Mouse (Mus musculus): Measurements from ENCODE around the gene Tmem74b. TPM values are rescaled to one million over a fixed set of nuclear protein-coding genes. Genes with fewer than 3 reads are reported as not detected.

Tmem74b gene
- 0.08 TPM in 1 of 2 replicates, not detected in the other for polyA plus RNA-seq (2012; ENCODE audit: insufficient read depth, low replicate concordance)

GRCm38 (mm10) chr2:151701231-151702145 lies at the start of gene Tmem74b:
Gene Tmem74b (plus strand): TSS chr2:151702008.
- H3K27me3 ChIP-seq (replicated peaks), result peaks cover 76% of the 10 kb centered on the region
- H3K4me3 ChIP-seq (replicated peaks), result peak within 1 kb of the TSS; percentile 88
- no peaks in the 10 kb centered on the region; the same call in 1 of the 2 replicates for H3K9me3 ChIP-seq
- H3K36me3 ChIP-seq (replicated peaks; ENCODE audit: low read length), result no peaks in the 10 kb centered on the region
- TF ChIP-seq GATA1 (IDR thresholded peaks at IDR 0.05; ENCODE audit: borderline replicate concordance, low read length), result no peak
- TF ChIP-seq FLI1 (IDR thresholded peaks at IDR 0.05; ENCODE audit: low read length), result no peak
- H3K4me1 ChIP-seq, result peaks cover 16% of the 10 kb centered on the region

- Histone ChIP-seq H3K9me3 (no peaks in the 10 kb centered on the region), H3K4me1 (no peaks in the 10 kb centered on the region), H3K4me3 (replicated peaks) (no peak overlapping the region), H3K36me3 (replicated peaks; ENCODE audit: low read length) (no peaks in the 10 kb centered on the region), H3K27me3 (replicated peaks) (peaks cover 1% of the 10 kb centered on the region)
- TF ChIP-seq GATA1 (IDR thresholded peaks at IDR 0.05; ENCODE audit: borderline replicate concordance, low read length) (no peak), FLI1 (IDR thresholded peaks at IDR 0.05; ENCODE audit: low read length) (no peak)
These were observed 49.8 kb upstream of the Tmem74b start for GRCm38 (mm10) chr2:151652053-151652452.

GRCm38 (mm10) chr2:151668433-151668832 lies 33.4 kb upstream of the Tmem74b start, which contains the start of gene Rad21l:
Gene Rad21l (minus strand): TSS chr2:151668533.
- TF ChIP-seq FLI1 (IDR thresholded peaks at IDR 0.05; ENCODE audit: low read length) (no peak), GATA1 (IDR thresholded peaks at IDR 0.05; ENCODE audit: borderline replicate concordance, low read length) (no peak)
- Histone ChIP-seq H3K4me3 (replicated peaks) (no peak within 1 kb of the TSS), H3K27me3 (replicated peaks) (peaks cover 10% of the 10 kb centered on the region), H3K4me1 (peaks cover 4% of the 10 kb centered on the region; the same call in 1 of the 2 replicates), H3K36me3 (replicated peaks; ENCODE audit: low read length) (no peaks in the 10 kb centered on the region), H3K9me3 (peaks cover 6% of the 10 kb centered on the region; the same call in 1 of the 2 replicates)

GRCm38 (mm10) chr2:151670026-151670967 lies 31.5 kb upstream of the Tmem74b start:
- no peak for TF ChIP-seq GATA1 (IDR thresholded peaks at IDR 0.05; ENCODE audit: borderline replicate concordance, low read length)
- no peak for TF ChIP-seq FLI1 (IDR thresholded peaks at IDR 0.05; ENCODE audit: low read length)
- Histone ChIP-seq H3K36me3 (replicated peaks; ENCODE audit: low read length) (no peaks in the 10 kb centered on the region), H3K4me1 (peaks cover 4% of the 10 kb centered on the region; the same call in 1 of the 2 replicates), H3K9me3 (peaks cover 6% of the 10 kb centered on the region; the same call in 1 of the 2 replicates), H3K4me3 (replicated peaks) (no peak overlapping the region), H3K27me3 (replicated peaks) (peaks cover 16% of the 10 kb centered on the region)

GRCm38 (mm10) chr2:151670968-151671329 lies 30.9 kb upstream of the Tmem74b start:
- Histone ChIP-seq H3K27me3 (replicated peaks) (peaks cover 16% of the 10 kb centered on the region), H3K9me3 (peaks cover 6% of the 10 kb centered on the region; the same call in 1 of the 2 replicates), H3K36me3 (replicated peaks; ENCODE audit: low read length) (no peaks in the 10 kb centered on the region), H3K4me3 (replicated peaks) (no peak overlapping the region), H3K4me1 (peaks cover 4% of the 10 kb centered on the region; the same call in 1 of the 2 replicates)
- no peak for TF ChIP-seq GATA1 (IDR thresholded peaks at IDR 0.05; ENCODE audit: borderline replicate concordance, low read length)
- TF ChIP-seq FLI1 (IDR thresholded peaks at IDR 0.05; ENCODE audit: low read length), result no peak

GRCm38 (mm10) chr2:151676234-151676633 lies 25.6 kb upstream of the Tmem74b start:
- peaks cover 14% of the 10 kb centered on the region for H3K27me3 ChIP-seq (replicated peaks)
- peaks cover 5% of the 10 kb centered on the region; the same call in 1 of the 2 replicates for H3K4me1 ChIP-seq
- no peak for TF ChIP-seq FLI1 (IDR thresholded peaks at IDR 0.05; ENCODE audit: low read length)
- TF ChIP-seq GATA1 (IDR thresholded peaks at IDR 0.05; ENCODE audit: borderline replicate concordance, low read length), result no peak
- 0 out of 2 replicates have a peak, but pooled peaks cover 3% of the 10 kb centered on the region for H3K9me3 ChIP-seq
- H3K36me3 ChIP-seq (replicated peaks; ENCODE audit: low read length), result no peaks in the 10 kb centered on the region
- no peak overlapping the region for H3K4me3 ChIP-seq (replicated peaks)

- Histone ChIP-seq H3K9me3 (0 out of 2 replicates have a peak, but pooled peaks cover 2% of the 10 kb centered on the region), H3K27me3 (replicated peaks) (peaks cover 31% of the 10 kb centered on the region), H3K4me1 (peaks cover 5% of the 10 kb centered on the region; the same call in 1 of the 2 replicates), H3K36me3 (replicated peaks; ENCODE audit: low read length) (no peaks in the 10 kb centered on the region), H3K4me3 (replicated peaks) (no peak overlapping the region)
- no peak for TF ChIP-seq GATA1 (IDR thresholded peaks at IDR 0.05; ENCODE audit: borderline replicate concordance, low read length)
- no peak for TF ChIP-seq FLI1 (IDR thresholded peaks at IDR 0.05; ENCODE audit: low read length)
These were observed 19.5 kb upstream of the Tmem74b start for GRCm38 (mm10) chr2:151682357-151682756.

- H3K36me3 ChIP-seq (replicated peaks; ENCODE audit: low read length), result no peaks in the 10 kb centered on the region
- H3K4me1 ChIP-seq, result peaks cover 5% of the 10 kb centered on the region; the same call in 1 of the 2 replicates
- no peaks in the 10 kb centered on the region for H3K9me3 ChIP-seq
- H3K4me3 ChIP-seq (replicated peaks), result no peak overlapping the region
- TF ChIP-seq GATA1 (IDR thresholded peaks at IDR 0.05; ENCODE audit: borderline replicate concordance, low read length) (no peak), FLI1 (IDR thresholded peaks at IDR 0.05; ENCODE audit: low read length) (no peak)
- peaks cover 33% of the 10 kb centered on the region for H3K27me3 ChIP-seq (replicated peaks)
These were observed 18.8 kb upstream of the Tmem74b start for GRCm38 (mm10) chr2:151682976-151683375.

Data from megakaryocyte, embryonic 14.5 days (primary cell).